Mouse (Mus musculus): Measurements from ENCODE around the gene Phospho1.

The Phospho1 gene

GRCm38 (mm10) chr11:95824071-95824876 is at the start of gene Phospho1:
Gene Phospho1, plus strand, starts transcription at chr11:95824499.
- peak; percentile 84 to 90 for DNase-seq (ENCODE audit: low spot score in 2 of 2)

GRCm38 (mm10) chr11:95777323-95778297 is 46.7 kb upstream of the Phospho1 start:
- DNase-seq (ENCODE audit: low spot score in 2 of 2), result peak in 1 of 2 experiments; percentile 25

- peak in 1 of 2 experiments; percentile 35 for DNase-seq (ENCODE audit: low spot score in 2 of 2)
Measured at GRCm38 (mm10) chr11:95778831-95779251, 45.5 kb upstream of the Phospho1 start.

GRCm38 (mm10) chr11:95779366-95779765 is 44.9 kb upstream of the Phospho1 start:
- DNase-seq (ENCODE audit: low spot score in 2 of 2), result no peak

- DNase-seq (ENCODE audit: low spot score in 2 of 2), result no peak
Measured at GRCm38 (mm10) chr11:95780480-95780879, 43.8 kb upstream of the Phospho1 start.

DNA sequence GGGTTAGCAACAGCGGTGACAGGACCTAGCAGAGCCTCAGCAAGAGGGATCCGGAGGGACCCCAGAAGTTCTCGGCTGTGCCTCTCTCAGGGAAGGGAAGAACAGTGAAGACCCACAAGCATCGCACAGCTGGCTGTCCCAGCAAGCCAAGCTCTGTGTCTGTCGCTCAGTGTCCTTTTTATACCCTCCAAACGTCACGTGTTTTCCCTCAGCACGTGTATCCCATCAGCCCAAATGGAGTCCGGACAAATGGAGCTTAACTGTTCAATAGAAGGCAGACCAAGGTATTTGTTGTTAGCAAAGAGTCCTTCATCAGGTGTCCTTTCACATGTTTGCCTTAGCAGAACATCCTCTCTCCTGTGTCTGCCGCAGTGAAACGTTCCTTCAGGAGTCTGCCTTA is 42.7 kb upstream of the Phospho1 start:
- DNase-seq (ENCODE audit: low spot score in 2 of 2), result no peak

GRCm38 (mm10) chr11:95783457-95783856 is 40.8 kb upstream of the Phospho1 start:
- DNase-seq (ENCODE audit: low spot score in 2 of 2), result no peak

GRCm38 (mm10) chr11:95783958-95784357 is 40.3 kb upstream of the Phospho1 start:
- DNase-seq (ENCODE audit: low spot score in 2 of 2), result no peak

GRCm38 (mm10) chr11:95785675-95786074 is 38.6 kb upstream of the Phospho1 start:
- no peak for DNase-seq (ENCODE audit: low spot score in 2 of 2)

DNA sequence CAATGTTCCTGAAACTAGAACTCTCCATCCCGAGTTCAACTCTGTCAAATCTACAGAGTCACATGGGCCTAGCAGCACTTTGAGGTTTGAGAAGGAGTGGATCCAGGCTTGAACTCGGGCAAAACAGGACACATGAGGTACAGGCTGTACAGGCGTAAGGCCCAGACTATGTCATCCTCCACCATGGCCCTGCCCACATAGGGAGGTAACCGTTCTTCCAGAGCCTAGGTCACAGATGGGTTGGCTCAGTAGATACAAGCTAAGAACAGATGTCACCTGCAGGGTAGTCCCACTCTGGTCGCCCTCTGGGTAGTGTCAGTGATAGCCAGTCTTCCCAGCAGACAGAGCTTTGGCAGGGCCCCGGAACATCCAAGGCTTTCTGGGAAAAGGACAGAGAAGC is 37.8 kb upstream of the Phospho1 start:
- DNase-seq (ENCODE audit: low spot score in 2 of 2), result no peak

- no peak for DNase-seq (ENCODE audit: low spot score in 2 of 2)
Measured at GRCm38 (mm10) chr11:95789451-95789891, 34.8 kb upstream of the Phospho1 start.

DNA sequence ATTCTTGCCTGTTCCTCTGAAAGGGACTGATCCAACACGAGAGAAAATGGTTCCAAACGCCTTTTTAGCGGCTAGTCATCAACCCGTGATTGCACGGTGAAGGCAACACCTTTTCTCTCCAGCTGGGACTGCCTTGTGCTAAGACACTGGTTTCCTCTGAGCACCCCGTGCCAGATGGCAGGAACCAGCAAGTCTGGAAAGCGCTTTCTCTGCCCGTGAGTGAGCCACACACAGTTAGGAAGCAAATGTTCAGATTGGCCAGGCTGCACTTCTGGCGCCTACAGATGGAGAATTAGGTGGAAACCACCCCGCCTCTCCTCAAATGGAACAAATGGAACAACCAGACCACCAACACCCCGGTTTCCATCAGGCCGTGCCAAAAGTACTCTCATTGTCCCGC is 32.5 kb upstream of the Phospho1 start:
- no peak for DNase-seq (ENCODE audit: low spot score in 2 of 2)

GRCm38 (mm10) chr11:95792950-95793509 is 31.3 kb upstream of the Phospho1 start:
- no peak for DNase-seq (ENCODE audit: low spot score in 2 of 2)

DNA sequence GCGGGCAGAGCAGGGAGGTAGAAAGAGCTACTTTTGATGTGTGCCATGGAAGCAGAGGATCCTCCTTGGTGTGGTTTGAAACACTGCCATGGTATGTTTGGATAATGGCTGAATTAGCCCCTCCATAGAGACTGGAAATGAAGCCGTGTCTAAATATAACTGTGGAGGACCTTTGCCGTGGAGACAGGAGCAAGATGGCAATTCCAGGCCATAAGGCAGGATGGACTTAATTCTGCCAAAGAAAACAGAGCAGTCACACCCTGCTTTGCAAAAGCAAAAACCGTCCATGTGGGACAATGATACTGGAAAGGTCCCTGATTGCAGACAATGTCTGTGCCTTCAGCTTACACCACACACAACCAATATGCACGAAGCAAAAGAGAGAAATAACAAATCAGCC is 30.1 kb upstream of the Phospho1 start:
- DNase-seq (ENCODE audit: low spot score in 2 of 2), result no peak

DNA sequence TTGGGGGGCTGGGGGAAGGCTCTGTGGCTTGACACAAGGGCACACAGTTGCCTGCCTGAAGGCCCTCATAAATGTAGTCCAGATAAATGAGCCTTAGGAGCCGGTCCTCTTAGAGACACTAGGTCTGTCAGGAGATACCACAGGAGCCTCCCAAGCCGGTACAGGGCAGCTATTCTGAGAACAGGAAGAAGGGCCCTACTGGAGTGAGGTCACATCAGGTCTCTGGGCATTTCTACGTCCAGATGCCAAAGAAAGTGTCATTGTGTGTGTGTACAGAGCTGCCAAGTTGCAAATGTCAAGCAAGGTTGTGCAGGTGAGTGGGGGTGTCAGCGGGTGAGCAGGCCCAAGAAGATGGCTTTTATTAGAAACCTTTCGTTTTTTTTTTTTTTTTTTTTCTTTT is 28.7 kb upstream of the Phospho1 start:
- DNase-seq (ENCODE audit: low spot score in 2 of 2), result no peak

GRCm38 (mm10) chr11:95805010-95805409 is 19.3 kb upstream of the Phospho1 start:
- DNase-seq (ENCODE audit: low spot score in 2 of 2), result no peak

- DNase-seq (ENCODE audit: low spot score in 2 of 2), result peak in 1 of 2 experiments; percentile 33
Measured at GRCm38 (mm10) chr11:95805527-95805926, 18.8 kb upstream of the Phospho1 start.

- no peak for DNase-seq (ENCODE audit: low spot score in 2 of 2)
Measured at GRCm38 (mm10) chr11:95807884-95808283, 16.4 kb upstream of the Phospho1 start.

DNA sequence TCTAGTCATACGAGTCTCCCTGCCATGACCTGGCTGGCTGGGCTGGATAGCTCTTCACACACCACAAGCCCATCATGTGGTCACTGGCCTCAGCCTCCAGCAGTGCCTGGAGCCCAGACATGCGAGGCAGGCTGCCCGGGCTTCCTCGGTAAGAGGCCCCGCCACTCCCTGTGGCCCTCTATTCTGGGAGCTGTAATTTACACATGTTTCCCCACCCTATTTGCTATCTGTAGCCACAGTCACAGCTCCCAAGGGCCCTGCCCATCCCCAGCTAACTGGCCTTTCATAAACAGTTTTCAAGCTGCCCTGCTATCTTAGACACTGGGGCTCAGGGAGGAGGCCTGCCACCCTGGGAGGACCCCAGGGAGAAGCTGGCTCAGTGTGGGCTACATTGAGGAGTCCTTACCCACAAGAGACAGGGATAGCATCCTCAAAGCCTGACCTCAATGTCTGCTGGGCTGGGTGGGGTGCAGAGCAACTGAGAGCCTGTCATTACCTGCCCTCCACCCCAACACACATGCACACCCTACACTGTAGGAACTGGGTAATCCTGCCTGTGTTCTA is 15.8 kb upstream of the Phospho1 start:
- DNase-seq (ENCODE audit: low spot score in 2 of 2), result peak; percentile 64

GRCm38 (mm10) chr11:95809603-95810002 is 14.7 kb upstream of the Phospho1 start:
- DNase-seq (ENCODE audit: low spot score in 2 of 2), result no peak

DNA sequence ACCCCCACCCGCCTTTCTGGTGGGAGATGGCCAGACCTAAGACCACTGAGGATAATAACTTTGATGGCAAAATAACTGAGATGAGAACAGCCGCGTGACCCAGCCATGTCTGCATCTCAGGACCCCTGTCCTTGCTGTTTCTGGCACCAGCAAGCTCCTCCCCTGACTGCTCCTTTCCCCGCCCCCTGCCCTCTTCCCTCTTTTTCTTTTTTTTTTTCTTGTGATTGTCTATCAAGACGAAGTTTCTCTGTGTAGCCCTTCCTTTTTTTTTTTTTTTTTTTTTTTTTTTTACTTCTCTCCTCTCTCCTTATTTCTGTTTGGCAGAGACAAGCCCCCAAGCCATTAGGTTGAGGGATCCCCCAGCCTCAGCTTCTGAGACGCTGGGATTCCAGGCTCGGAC is 13.5 kb upstream of the Phospho1 start:
- DNase-seq (ENCODE audit: low spot score in 2 of 2), result no peak

GRCm38 (mm10) chr11:95811741-95812140 is 12.6 kb upstream of the Phospho1 start:
- no peak for DNase-seq (ENCODE audit: low spot score in 2 of 2)
